ENCODE assay signal across 18 mouse cellular contexts in the genomic region with DNA sequence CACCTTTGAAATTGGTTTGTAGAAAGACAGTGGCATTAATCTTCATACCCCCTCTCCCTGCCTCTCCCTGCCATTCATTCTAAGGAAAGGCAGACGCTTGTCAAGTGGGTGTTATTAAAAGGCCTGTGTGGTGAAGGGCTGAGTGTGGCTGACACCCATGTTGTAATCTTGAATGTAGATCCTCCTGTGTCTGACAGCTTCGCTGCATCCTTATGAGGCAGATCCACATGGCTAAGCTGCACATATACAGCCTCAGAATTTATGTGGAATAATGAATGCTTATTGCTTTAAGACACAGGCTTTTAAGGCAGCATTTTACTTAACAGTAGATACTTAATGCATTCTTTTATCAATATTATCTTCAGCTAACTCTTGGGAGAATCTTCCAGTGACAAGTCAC.
"Had no signal": no experiment of that assay in that cellular context is flagged by ENCODE, and none has a peak within 500 bp of the region (broad histone marks: within the 10 kb centered on the region; RNA-seq: fewer than 3 reads in every experiment).

No protein-coding gene starts in this region.

- H3K9ac ChIP-seq: lung, embryonic 14.5 days; midbrain, embryonic 12.5 days; neural tube, embryonic 13.5 days; neural tube, embryonic 15.5 days had no signal

- DNase-seq: lung, embryonic 14.5 days; lung, postnatal 10 days; lung, postnatal 4 days; midbrain, embryonic 14.5 days; retina, postnatal 1 day; right cerebral cortex, adult 18-20 months; right cerebral cortex, postnatal 25 days; right cerebral cortex, postnatal 4 days; spleen, adult 18-20 months; thymus, adult 18-20 months; thymus, postnatal 14 days; thymus, postnatal 36 days had no signal

- H3K4me3 ChIP-seq: midbrain, embryonic 10.5 days; midbrain, embryonic 12.5 days; myocyte; neural tube, embryonic 13.5 days; neural tube, embryonic 15.5 days had no signal

- H3K4me1 ChIP-seq: midbrain, embryonic 10.5 days; midbrain, embryonic 12.5 days; neural tube, embryonic 13.5 days; neural tube, embryonic 15.5 days had no signal

- H3K36me3 ChIP-seq: midbrain, embryonic 10.5 days; midbrain, embryonic 12.5 days; neural tube, embryonic 13.5 days; neural tube, embryonic 15.5 days had no signal

- H3K9me3 ChIP-seq: midbrain, embryonic 10.5 days; midbrain, embryonic 12.5 days; neural tube, embryonic 13.5 days; neural tube, embryonic 15.5 days had no signal

- ATAC-seq: midbrain, embryonic 16.5 days had no signal

- H3K27me3 ChIP-seq: midbrain, embryonic 12.5 days; neural tube, embryonic 13.5 days; neural tube, embryonic 15.5 days had no signal

- H3K27ac ChIP-seq: midbrain, embryonic 10.5 days; midbrain, embryonic 12.5 days; neural tube, embryonic 13.5 days; neural tube, embryonic 15.5 days had no signal

- H3K4me2 ChIP-seq: lung, embryonic 14.5 days; midbrain, embryonic 12.5 days; neural tube, embryonic 13.5 days; neural tube, embryonic 15.5 days had no signal
